Mouse (Mus musculus) intestine, postnatal 0 days (tissue): ENCODE measurements around the gene Asic2. TPM values are rescaled to one million over a fixed set of nuclear protein-coding genes. Genes with fewer than 3 reads are reported as not detected.

Experiments used
- ATAC-seq: fragments of 200-750 bp; cut with Nextera tagmentation; 2 replicates; pipeline ENCODE4 v1.8.0; 2017; ENCODE audit warnings: mild to moderate bottlenecking, moderate TSS enrichment, moderate library complexity
- H3K27ac ChIP-seq: fragments of 300-500 bp; sonication (generic); 2 replicates; pipeline ENCODE4 v1.5.1; 2014; ENCODE audit warnings: mild to moderate bottlenecking, low read depth, low read length, moderate library complexity
- H3K27me3 ChIP-seq: fragments of 300-500 bp; sonication (generic); replicated peaks from 2 replicates; pipeline ENCODE4 v1.6.1; 2014; ENCODE audit warnings: low read length, mixed read lengths; ENCODE audit not compliant: control insufficient read depth, insufficient read depth
- H3K36me3 ChIP-seq: fragments of 300-500 bp; sonication (generic); 2 replicates; pipeline ENCODE4 v1.6.1; 2014; ENCODE audit warnings: mild to moderate bottlenecking, moderate library complexity; ENCODE audit not compliant: control insufficient read depth, insufficient read depth
- H3K4me1 ChIP-seq: fragments of 300-500 bp; sonication (generic); replicated peaks from 2 replicates; pipeline ENCODE4 v1.6.1; 2014; ENCODE audit warnings: antibody characterized with exemption, low read length, mixed read lengths; ENCODE audit not compliant: control insufficient read depth, insufficient read depth
- H3K4me2 ChIP-seq: fragments of 300-500 bp; sonication (generic); replicated peaks from 2 replicates; pipeline ENCODE4 v1.6.1; 2014; ENCODE audit warnings: low read depth, mild to moderate bottlenecking, moderate library complexity
- H3K4me3 ChIP-seq: fragments of 300-500 bp; sonication (generic); 2 replicates; pipeline ENCODE4 v1.5.1; 2014; ENCODE audit warnings: low read depth, low read length
- H3K9ac ChIP-seq: fragments of 300-500 bp; sonication (generic); 2 replicates; pipeline ENCODE4 v1.6.1; 2014; ENCODE audit warnings: mild to moderate bottlenecking, low read depth, low read length
- H3K9me3 ChIP-seq: fragments of 300-500 bp; sonication (generic); 2 replicates; pipeline ENCODE4 v1.6.1; 2016; ENCODE audit warnings: mixed run types; ENCODE audit not compliant: control insufficient read depth
- CTCF ChIP-seq: sonication (generic); IDR thresholded peaks from 2 replicates; pipeline ENCODE4 v1.5.1; 2016; ENCODE audit warnings: low read depth, mild to moderate bottlenecking, control low read depth, antibody characterized with exemption, moderate library complexity
- WGBS: fragments of 180-500 bp; shearing (Covaris S2); extraction: QIAGEN DNeasy Blood & Tissue Kit; methylation state at CpG from one replicate; pipeline ENCODE4 v1.1.7; 2014; 5-methylcytosine and 5-hydroxymethylcytosine counted together
- polyA plus RNA-seq: library from polyadenylated mRNA; unstranded; fragments of >200 nt; fragmentation: Nextera tagmentation; extraction: Ambion mirVana; gene quantifications from 2 replicates; pipeline ENCODE4 v1.2.1, GENCODE M21; 2015

The Asic2 gene
- polyA plus RNA-seq, 1 experiment from 2014 or later: 0.55 TPM

DNA sequence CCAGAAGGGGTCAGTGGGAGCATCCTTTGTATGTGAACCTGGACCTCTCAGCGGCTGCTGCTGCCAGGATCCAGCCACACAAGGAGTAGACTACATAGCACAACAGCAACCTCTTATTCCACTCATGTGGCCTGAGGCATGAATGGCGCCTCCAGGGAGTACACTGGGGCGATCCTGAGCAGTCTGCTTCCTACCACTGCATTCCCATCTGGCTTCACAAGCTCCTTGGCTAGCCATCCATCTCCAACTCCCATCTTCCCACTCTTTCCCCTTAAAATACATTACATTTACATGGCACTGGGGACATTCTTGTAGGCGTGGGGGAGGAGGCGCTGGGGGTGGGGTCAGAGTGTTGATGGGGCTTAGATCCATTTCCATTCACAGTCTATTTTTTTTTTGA, 1055.5 kb downstream of the Asic2 start:
- H3K4me1 ChIP-seq: no peaks in the 10 kb centered on the region
- ATAC-seq: no peak
- no peak for TF ChIP-seq CTCF
- H3K27ac ChIP-seq: no peak overlapping the region
- no peaks in the 10 kb centered on the region for H3K36me3 ChIP-seq
- H3K9ac ChIP-seq: no peak overlapping the region
- WGBS: 77% methylated on average over 5 of the region's 5 CpGs
- H3K9me3 ChIP-seq: no peaks in the 10 kb centered on the region
- H3K27me3 ChIP-seq: no peaks in the 10 kb centered on the region
- H3K4me2 ChIP-seq: no peak overlapping the region
- no peak overlapping the region for H3K4me3 ChIP-seq

- no peak for ATAC-seq
- Histone ChIP-seq H3K27me3 (no peaks in the 10 kb centered on the region), H3K36me3 (no peaks in the 10 kb centered on the region), H3K9me3 (no peaks in the 10 kb centered on the region), H3K4me2 (no peak overlapping the region), H3K9ac (no peak overlapping the region), H3K4me1 (no peaks in the 10 kb centered on the region), H3K27ac (no peak overlapping the region), H3K4me3 (no peak overlapping the region)
- 86% methylated on average over 6 of the region's 6 CpGs for WGBS
- TF ChIP-seq CTCF: no peak
Observed at GRCm38 (mm10) chr11:80907820-80908219, 1060.4 kb downstream of the Asic2 start.

- no peak for ATAC-seq
- Histone ChIP-seq H3K27me3 (no peaks in the 10 kb centered on the region), H3K4me3 (no peak overlapping the region), H3K9me3 (no peaks in the 10 kb centered on the region), H3K27ac (no peak overlapping the region), H3K9ac (no peak overlapping the region), H3K36me3 (no peaks in the 10 kb centered on the region), H3K4me2 (no peak overlapping the region), H3K4me1 (no peaks in the 10 kb centered on the region)
- peak; percentile 84 for TF ChIP-seq CTCF
- 34% methylated on average over 4 of the region's 4 CpGs for WGBS
Observed at GRCm38 (mm10) chr11:80906456-80906855, 1061.8 kb downstream of the Asic2 start.

- Histone ChIP-seq H3K9ac (no peak overlapping the region), H3K36me3 (no peaks in the 10 kb centered on the region), H3K4me1 (no peaks in the 10 kb centered on the region), H3K4me3 (no peak overlapping the region), H3K9me3 (no peaks in the 10 kb centered on the region), H3K27ac (no peak overlapping the region), H3K27me3 (no peaks in the 10 kb centered on the region), H3K4me2 (no peak overlapping the region)
- 79% methylated on average over 2 of the region's 2 CpGs for WGBS
- TF ChIP-seq CTCF: no peak
- ATAC-seq: no peak
Observed at GRCm38 (mm10) chr11:80904559-80904958, 1063.7 kb downstream of the Asic2 start.

DNA sequence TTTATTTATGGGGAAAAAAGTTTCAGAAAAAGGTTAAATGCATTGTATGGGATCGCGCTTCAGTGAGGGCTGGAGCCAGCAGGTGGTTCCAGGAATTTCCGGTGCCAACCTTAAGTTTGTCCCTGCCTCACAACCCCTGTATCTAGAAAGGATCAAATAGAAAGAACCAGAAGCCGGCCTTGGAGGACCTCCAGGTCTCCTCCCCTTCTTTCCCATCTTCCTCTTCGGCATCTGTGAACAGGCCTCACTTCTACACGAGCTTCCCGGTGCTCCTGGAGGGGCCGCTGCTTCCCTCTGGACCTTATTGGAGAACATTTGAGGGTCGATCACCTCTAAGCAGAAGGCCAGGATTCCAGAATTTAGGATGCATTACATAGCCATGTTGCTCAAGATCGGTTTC, 1064.8 kb downstream of the Asic2 start:
- no peaks in the 10 kb centered on the region for H3K9me3 ChIP-seq
- H3K36me3 ChIP-seq: no peaks in the 10 kb centered on the region
- H3K4me1 ChIP-seq: no peaks in the 10 kb centered on the region
- H3K27ac ChIP-seq: no peak overlapping the region
- H3K4me2 ChIP-seq: no peak overlapping the region
- H3K27me3 ChIP-seq: no peaks in the 10 kb centered on the region
- no peak overlapping the region for H3K4me3 ChIP-seq
- WGBS: 89% methylated on average over 10 of the region's 10 CpGs
- TF ChIP-seq CTCF: no peak
- ATAC-seq: no peak
- H3K9ac ChIP-seq: no peak overlapping the region

GRCm38 (mm10) chr11:80902664-80903063, 1065.6 kb downstream of the Asic2 start:
- 63% methylated on average over 7 of the region's 7 CpGs for WGBS
- Histone ChIP-seq H3K4me1 (no peaks in the 10 kb centered on the region), H3K9ac (no peak overlapping the region), H3K27me3 (no peaks in the 10 kb centered on the region), H3K9me3 (no peaks in the 10 kb centered on the region), H3K4me3 (no peak overlapping the region), H3K36me3 (no peaks in the 10 kb centered on the region), H3K4me2 (no peak overlapping the region), H3K27ac (no peak overlapping the region)
- TF ChIP-seq CTCF: no peak
- no peak for ATAC-seq

DNA sequence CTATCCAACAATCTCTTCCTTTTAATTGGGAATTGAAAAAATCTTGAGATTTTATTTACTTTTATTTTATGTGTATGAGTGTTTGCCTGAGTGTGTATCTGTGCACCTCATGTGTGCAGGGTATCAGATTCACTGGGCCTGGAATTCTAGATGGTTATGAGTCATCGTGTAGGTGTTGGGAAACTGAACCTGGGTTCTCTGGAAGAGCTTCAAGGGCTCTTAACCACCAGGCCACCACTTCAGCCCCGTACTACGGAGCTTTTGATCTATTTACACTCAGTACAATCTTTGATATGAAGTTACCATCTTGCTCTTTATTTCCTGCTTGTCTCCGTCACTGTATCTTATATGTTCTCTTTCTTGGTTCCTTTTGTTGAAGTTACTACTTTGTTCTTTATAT, 1067.7 kb downstream of the Asic2 start:
- Histone ChIP-seq H3K9ac (no peak overlapping the region), H3K27me3 (no peaks in the 10 kb centered on the region), H3K36me3 (no peaks in the 10 kb centered on the region), H3K9me3 (no peaks in the 10 kb centered on the region), H3K4me2 (no peak overlapping the region), H3K27ac (no peak overlapping the region), H3K4me3 (no peak overlapping the region), H3K4me1 (no peaks in the 10 kb centered on the region)
- no peak for ATAC-seq
- 88% methylated on average over 4 of the region's 4 CpGs for WGBS
- TF ChIP-seq CTCF: no peak
